Mouse (Mus musculus) forelimb bud, embryonic 11.5 days (tissue): Measurements from ENCODE around the gene Gfod1.

ENCODE experiments used
- DNase-seq: peaks from one replicate; pipeline ENCODE4 v3.0.0-alpha.2; 2012; ENCODE audit warnings: low read depth, low spot score

The Gfod1 gene

GRCm38 (mm10) chr13:43203641-43204040 is 100.3 kb downstream of the Gfod1 start:
- DNase-seq, result no peak

DNA sequence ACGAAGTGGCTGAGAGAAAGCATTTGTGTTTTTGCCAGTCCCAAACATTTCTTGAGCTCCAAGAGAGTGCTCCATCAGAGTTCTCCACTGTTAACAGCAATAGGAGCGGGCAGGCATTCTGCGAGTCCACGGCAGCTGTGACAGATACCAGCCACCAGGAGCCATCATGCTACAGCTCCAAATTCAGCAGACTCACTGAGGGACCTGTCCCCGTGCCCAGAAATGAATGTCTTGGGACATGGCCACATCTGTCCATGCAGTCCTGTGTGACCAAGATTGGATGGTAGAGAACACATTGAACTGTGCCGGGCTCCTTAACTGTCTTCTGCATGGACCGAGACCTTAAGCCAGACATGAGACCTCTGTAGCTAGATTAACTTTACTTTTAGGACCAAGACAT is 100.7 kb downstream of the Gfod1 start:
- no peak for DNase-seq

DNA sequence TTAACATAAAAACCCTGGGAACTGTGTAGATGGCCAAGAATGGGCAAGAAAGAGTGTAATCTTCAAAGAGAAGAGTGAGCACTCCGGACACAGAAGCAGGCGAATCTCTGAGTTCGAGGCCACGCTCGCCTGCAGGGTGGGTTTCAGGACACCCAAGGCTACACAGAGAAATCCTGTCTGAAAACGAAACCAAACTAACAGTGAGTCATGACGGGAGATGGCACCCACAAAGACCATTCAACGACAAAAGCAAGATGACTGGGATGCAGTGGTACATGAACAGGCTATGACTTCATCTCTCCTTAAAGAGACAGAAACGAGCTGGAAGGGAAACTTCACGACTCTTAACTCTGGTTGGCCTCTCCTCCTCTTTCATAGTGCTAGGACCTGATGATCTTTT is 101.6 kb downstream of the Gfod1 start:
- DNase-seq, result no peak

GRCm38 (mm10) chr13:43201033-43201432 is 102.9 kb downstream of the Gfod1 start:
- DNase-seq, result no peak

DNA sequence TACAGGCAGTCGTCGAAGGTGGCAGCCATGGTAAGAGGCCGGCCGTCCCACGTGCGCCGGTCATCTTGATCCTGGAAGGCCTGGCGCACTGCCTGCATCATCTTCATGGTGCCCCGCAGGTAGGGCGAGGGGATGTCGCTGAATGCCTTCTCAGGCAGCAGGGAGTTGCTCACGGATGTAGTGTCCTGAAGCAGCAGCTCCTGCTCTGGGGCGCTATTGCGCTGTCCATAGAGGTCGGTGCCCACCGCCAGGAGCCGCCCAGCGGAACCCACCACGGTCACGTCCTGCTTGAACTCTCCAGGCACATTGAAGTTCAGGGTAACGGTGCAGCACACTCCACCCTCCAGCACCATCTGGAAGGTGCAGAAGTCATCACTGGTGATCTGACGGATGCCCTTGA is 103.5 kb downstream of the Gfod1 start:
- DNase-seq, result no peak

DNA sequence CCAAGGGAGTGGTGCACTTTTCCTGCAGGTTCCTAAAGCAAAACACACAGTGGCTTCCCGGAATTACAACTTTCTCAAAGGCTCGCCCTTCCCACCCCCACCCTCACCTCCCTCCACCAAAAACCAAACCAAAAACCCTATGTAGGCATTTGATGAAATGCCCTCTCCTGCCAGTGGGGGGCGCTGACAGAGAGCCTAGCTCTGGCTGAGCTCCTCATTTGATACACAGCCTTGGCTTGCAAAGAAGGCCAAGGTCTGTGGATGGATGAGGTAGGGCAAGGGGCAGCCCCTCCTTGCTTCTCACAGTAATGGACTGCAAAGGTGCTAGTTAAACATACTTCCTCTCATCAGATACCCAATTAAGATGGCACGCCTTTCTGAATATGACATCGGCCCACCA is 104.2 kb downstream of the Gfod1 start:
- DNase-seq, result no peak

DNA sequence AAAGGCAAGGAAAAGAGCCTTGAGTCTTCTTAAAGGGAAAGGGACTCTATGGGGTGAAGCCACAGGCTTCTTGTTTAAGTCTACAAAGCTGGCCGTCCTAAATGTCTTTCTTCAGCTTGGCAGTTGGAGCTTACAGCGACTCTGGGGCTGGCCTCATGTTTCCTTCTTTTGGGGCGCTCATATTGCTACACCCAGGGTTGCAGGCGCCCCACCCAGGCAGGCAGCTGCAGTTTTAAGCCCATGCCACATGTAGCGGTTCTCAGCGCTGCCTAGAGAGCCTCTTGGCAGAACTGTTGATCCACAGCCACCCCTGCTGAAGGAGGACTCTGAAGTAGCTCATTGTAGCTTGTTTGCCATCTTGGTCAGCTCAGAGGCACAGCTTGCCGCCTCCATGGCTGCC is 104.7 kb downstream of the Gfod1 start:
- no peak for DNase-seq

GRCm38 (mm10) chr13:43197187-43197586 is 106.8 kb downstream of the Gfod1 start:
- no peak for DNase-seq

GRCm38 (mm10) chr13:43196000-43196399 is 108.0 kb downstream of the Gfod1 start:
- DNase-seq, result no peak

DNA sequence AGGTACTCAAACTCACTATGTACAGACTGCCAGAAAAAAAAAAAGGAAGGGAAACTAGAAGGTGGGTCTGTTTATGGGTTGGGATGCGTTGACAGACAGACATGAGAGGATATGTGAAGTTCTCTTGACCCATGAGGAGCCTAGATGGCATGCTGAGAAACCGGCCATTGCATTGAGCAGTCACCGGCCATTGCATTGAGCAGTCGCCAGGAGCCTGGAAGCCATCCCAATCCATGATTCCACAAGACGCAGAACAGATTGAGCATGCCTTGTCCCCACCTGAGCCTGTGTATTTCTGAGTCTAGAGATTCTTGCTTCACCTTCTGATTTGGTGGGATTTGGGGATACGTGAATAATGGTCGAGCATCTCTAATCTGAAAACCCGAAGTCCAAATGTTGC is 110.0 kb downstream of the Gfod1 start:
- no peak for DNase-seq

GRCm38 (mm10) chr13:43193266-43193665 is 110.7 kb downstream of the Gfod1 start:
- no peak for DNase-seq

DNA sequence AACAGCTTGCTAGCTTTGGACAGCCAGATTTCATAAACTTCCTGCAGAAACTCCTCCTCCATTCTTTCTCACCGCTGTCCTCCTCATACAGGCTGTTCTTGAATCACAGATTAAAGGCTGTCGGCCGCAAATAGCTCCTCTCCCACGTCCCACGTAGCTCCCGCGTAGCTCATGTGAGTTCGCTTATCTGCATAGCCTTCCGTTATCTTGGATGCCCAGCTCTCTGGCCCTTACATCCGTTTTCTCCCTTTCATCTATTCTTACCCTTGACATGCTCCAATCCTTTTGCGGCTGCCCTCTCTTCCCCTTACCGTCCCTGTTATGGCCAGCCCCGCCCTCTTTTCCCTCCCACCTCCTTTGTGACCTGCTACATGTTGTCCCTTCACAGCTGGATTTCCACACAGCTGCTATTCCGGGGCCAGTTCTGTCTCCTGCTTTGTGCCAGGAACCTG is 112.2 kb downstream of the Gfod1 start:
- no peak for DNase-seq

DNA sequence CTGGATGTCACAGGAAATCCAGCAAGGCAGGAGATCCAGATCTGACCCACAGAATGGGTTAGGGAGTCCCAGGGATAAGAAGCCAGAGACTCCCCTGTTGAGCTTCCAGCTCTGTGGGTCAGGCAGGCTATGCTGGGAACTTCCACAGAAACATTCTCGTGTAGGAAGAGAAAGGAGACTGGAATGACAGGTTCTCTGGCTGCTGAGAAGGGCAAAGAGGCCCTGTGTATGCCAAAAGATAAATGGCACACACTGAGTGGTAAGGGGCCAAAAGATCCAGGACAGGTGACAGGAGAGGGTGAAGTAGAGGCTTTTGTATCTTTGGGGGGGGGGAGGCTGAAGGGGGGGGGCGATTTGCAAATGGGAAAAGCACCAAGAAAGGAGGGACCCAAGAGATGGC is 112.7 kb downstream of the Gfod1 start:
- no peak for DNase-seq

GRCm38 (mm10) chr13:43187736-43188135 is 116.2 kb downstream of the Gfod1 start:
- DNase-seq, result no peak

DNA sequence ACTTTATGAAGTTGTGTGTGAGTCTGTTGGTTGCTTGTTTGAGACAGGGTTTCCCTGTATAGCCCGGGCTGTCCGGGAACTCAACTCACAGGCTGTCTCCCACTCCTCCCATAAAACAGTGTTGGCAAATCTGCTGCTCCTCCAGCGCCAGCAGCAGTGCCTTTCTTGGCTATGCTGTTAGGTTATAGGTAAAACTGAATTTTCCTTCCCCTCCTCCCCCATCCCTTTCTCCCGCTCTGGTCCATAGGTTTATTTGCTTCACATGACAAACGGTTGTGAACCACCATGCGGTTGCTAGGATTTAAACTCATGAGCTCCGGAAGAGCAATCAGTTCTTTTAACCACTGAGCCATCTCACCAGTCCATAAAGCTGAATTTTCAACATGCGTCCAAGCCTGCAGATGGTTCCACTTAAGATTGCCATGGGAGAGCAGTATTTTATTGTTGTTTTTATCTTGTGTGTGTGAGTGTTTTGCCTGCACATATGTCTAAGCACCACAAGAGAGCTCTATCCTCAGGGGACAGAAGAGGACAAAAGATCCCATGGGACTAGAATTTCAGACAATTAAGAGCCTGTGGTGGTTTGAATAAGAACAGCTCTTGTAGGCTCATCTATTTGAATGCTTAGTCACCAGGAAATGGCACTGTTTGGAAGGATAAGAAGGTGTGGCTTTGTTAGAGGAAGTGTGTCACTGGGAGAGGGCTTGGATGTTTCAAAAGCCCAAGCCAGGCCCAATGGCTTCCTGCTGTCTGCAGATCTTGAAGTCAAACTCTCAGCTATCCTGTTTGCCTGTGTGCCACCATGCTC is 120.5 kb downstream of the Gfod1 start:
- peak; percentile 54 for DNase-seq

- peak; percentile 87 for DNase-seq
Measured at GRCm38 (mm10) chr13:43182465-43183201, 121.3 kb downstream of the Gfod1 start.

DNA sequence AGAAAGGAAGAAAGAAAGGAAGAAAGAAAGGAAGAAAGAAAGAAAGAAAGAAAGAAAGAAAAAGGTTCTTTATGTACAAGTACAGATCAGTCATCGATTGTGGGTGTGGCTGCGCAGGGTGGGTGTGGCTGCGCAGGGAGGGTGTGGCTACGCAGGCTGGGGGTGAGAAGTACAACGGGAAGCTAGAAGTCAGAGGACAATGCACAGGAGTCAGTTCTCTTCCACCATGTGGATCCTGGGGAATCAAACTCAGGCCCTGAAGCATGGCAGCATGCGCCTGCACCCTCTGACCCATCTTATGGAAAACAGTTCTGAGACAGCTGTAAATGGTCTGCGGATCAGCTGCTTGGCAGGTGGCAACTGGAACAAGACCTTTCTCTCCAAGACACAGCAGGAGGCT is 122.9 kb downstream of the Gfod1 start:
- DNase-seq, result no peak

GRCm38 (mm10) chr13:43177317-43177716 is 126.7 kb downstream of the Gfod1 start:
- no peak for DNase-seq

- DNase-seq, result no peak
Measured at GRCm38 (mm10) chr13:43176676-43177075, 127.3 kb downstream of the Gfod1 start.

- peak; percentile 79 for DNase-seq
Measured at GRCm38 (mm10) chr13:43173262-43173661, 130.7 kb downstream of the Gfod1 start.

DNA sequence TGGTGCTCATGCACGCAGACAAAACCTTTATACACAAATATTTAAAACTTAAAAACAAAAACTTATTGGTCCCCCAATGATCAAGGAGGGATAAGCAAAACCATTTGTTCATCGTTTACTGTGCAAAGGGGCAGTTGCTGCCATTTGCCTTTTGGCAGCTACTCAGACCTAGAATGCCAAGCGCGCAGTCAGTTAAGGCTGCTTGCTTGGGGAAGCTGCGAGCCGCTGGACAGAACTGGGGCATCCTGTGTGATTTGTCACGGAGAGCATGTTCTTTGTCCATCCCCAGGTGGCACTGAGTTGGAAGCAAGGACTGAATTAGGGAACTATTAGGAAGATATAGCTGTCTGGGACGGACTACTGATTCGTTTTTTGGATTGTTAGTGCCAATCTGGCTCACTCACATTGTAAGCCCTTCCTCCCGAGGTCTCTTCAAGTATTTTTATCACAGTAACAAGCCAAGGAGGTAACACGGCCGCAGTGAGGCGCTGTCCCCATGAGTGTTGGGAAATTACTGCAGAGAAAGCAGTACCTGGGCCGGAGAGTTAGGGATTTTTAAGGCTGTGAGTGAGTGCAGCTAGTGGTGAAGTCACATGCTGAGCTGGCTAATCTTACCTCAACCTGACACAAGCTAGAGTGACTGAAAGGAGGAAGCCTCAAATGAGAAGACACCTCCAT is 131.8 kb downstream of the Gfod1 start:
- DNase-seq, result no peak

- peak; percentile 95 for DNase-seq
Measured at GRCm38 (mm10) chr13:43171020-43171710, 132.8 kb downstream of the Gfod1 start, which contains the start of gene Tbc1d7. Tbc1d7 (minus strand) TSS chr13:43171501.
